Mouse (Mus musculus) activated CD4-positive, CD25-positive, alpha-beta regulatory T cell, adult 4 months (primary cell): ENCODE measurements around the gene Gm49776. TPM values are rescaled to one million over a fixed set of nuclear protein-coding genes. Genes with fewer than 3 reads are reported as not detected.
"Not testable (repeated sequence)": the region's sequence is repeated elsewhere in the genome, so short reads cannot be mapped to it uniquely, and the experiment has no call there.

Experiments
- ATAC-seq: one replicate; pipeline ENCODE4 v1.8.0; 2017
- polyA plus RNA-seq, 2 experiments: library from polyadenylated mRNA; unstranded; fragments of 100-300 nt; shearing (Covaris generic); gene quantifications; one replicate each; pipeline ENCODE4 v1.2.1; 2017

Gene Gm49776
- polyA plus RNA-seq, 2 experiments from 2014 or later = not detected

GRCm38 (mm10) chr16:18200062-18200461 lies 58.1 kb downstream of the Gm49776 start:
- no peak for ATAC-seq

- ATAC-seq = no peak
Measured at GRCm38 (mm10) chr16:18198365-18199098, 59.6 kb downstream of the Gm49776 start.

DNA sequence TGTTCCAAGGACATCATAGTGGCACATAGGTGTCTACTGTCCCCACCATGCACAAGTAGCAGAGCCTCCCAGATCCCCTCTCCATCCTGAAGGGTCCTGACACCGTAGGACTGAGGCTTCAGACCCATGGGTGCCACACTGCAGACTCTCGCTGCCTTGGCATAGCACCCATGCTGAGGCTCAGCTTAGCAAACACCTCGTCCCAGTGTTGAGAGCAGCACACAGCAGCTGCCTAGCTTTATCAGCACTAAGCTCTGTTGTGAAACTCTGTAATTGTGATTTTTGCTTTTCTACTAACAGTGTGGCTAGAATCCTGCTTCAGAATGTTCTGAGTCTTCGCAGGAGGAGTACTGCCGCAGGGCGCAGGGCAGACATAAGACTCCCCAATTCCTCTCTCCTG lies 60.2 kb downstream of the Gm49776 start:
- no peak for ATAC-seq

GRCm38 (mm10) chr16:18195561-18195960 lies 62.6 kb downstream of the Gm49776 start:
- not testable (repeated sequence) for ATAC-seq

Other genes starting within 250 kb of the Gm49776 start
- 10 to 100 TPM; 15.6 to 19.7 TPM for gene Dgcr6, start 205.5 kb downstream of the Gm49776 start, polyA plus RNA-seq
- gene Prodh, start 168.1 kb downstream of the Gm49776 start, polyA plus RNA-seq = 1 to 10 TPM; 2.9 to 4.2 TPM
- not detected for gene Rtn4r, start 130.7 kb downstream of the Gm49776 start, polyA plus RNA-seq
- not detected for gene Ccdc188, start 40.4 kb downstream of the Gm49776 start, polyA plus RNA-seq
- 1 to 10 TPM; 1.7 to 2.7 TPM for gene Zdhhc8, start 23.2 kb downstream of the Gm49776 start, polyA plus RNA-seq
- 10 to 100 TPM; 27.7 to 46.5 TPM for gene Trmt2a, start 9.6 kb downstream of the Gm49776 start, polyA plus RNA-seq
- gene Ranbp1, start 9.6 kb downstream of the Gm49776 start, polyA plus RNA-seq = 100 to 1,000 TPM; 186 to 213 TPM
- 10 to 100 TPM; 22.0 to 24.5 TPM for gene Dgcr8, start 30.9 kb upstream of the Gm49776 start, polyA plus RNA-seq
- gene Tango2, start 89.8 kb upstream of the Gm49776 start, polyA plus RNA-seq = 10 to 100 TPM; 55.4 to 58.0 TPM
- gene Arvcf, start 89.9 kb upstream of the Gm49776 start, polyA plus RNA-seq = under 1 TPM; 0.51 to 0.93 TPM
- 10 to 100 TPM; 16.2 to 21.6 TPM for gene Txnrd2, start 168.1 kb upstream of the Gm49776 start, polyA plus RNA-seq
- gene Comt, start 168.5 kb upstream of the Gm49776 start, polyA plus RNA-seq = 10 to 100 TPM; 45.6 to 60.6 TPM
- 10 to 100 TPM; 11.4 to 11.9 TPM for gene Gnb1l, start 240.4 kb upstream of the Gm49776 start, polyA plus RNA-seq
- 1 to 10 TPM; 1.4 to 2.6 TPM for gene Rtl10, start 240.6 kb upstream of the Gm49776 start, polyA plus RNA-seq